Comparison of ENCODE assay signal across 10 mouse cellular contexts in genomic region chr11:102220451-102220850, GRCm38 (mm10). TPM values are rescaled to one million over a fixed set of nuclear protein-coding genes. Genes with fewer than 3 reads are reported as not detected.
DNase-seq lines count a peak whose midpoint lies in the region; ATAC-seq and TF ChIP-seq lines count a peak whose summit lies in the region.
"Had no signal": no experiment of that assay in that cellular context is flagged by ENCODE, and none has a peak within 500 bp of the region (broad histone marks: within the 10 kb centered on the region; RNA-seq: fewer than 3 reads in every experiment).

No protein-coding gene starts in this region.

- peaks cover 24% of the 10 kb centered on the region for H3K4me1 ChIP-seq in forebrain, embryonic 11.5 days (replicated peaks; ENCODE audit: control insufficient read depth, insufficient read depth, low read length)
- H3K4me1 ChIP-seq in forebrain, embryonic 14.5 days (ENCODE audit: control insufficient read depth, insufficient read depth, low read length), result peaks cover 43% of the 10 kb centered on the region
- H3K4me1 ChIP-seq in liver, adult 2 months (ENCODE audit: control insufficient read depth, insufficient read depth, low read length), result peaks cover 58% of the 10 kb centered on the region
- peaks cover 79% of the 10 kb centered on the region for H3K4me1 ChIP-seq in brown adipose tissue, adult 24 weeks (ENCODE audit: control insufficient read depth, insufficient read depth, insufficient read length, low read length)
- peaks cover 86% of the 10 kb centered on the region for H3K4me1 ChIP-seq in limb, embryonic 10.5 days

- peaks cover 17% of the 10 kb centered on the region; the same call in 1 of the 2 replicates for H3K79me2 ChIP-seq in liver, adult 2 months (ENCODE audit: control insufficient read depth, insufficient read depth, low read length)

- no peak for ATAC-seq in forebrain, embryonic 11.5 days (replicated peaks; ENCODE audit: low FRiP score)
- no peak for ATAC-seq in forebrain, embryonic 14.5 days
- ATAC-seq in erythroid progenitor cell, adult 5-6 weeks (replicated peaks; ENCODE audit: low FRiP score, poor library complexity, severe bottlenecking), result no peak
- ATAC-seq: midbrain, embryonic 15.5 days had no signal

- TF ChIP-seq POLR2A in liver, adult 2 months (IDR thresholded peaks at IDR 0.05; ENCODE audit: extremely low read depth, insufficient read depth, low read length), result no peak

- no peaks in the 10 kb centered on the region; the same call in 1 of the 2 replicates for H3K27me3 ChIP-seq in forebrain, embryonic 11.5 days (ENCODE audit: control insufficient read depth, insufficient read depth, low read length)
- H3K27me3 ChIP-seq in forebrain, embryonic 14.5 days (replicated peaks; ENCODE audit: control insufficient read depth, insufficient read depth, low read length), result no peaks in the 10 kb centered on the region
- H3K27me3 ChIP-seq in liver, adult 2 months (ENCODE audit: control insufficient read depth, insufficient read depth, low read length), result no peaks in the 10 kb centered on the region
- H3K27me3 ChIP-seq in limb, embryonic 10.5 days (ENCODE audit: low read depth, poor library complexity, severe bottlenecking), result peaks cover 12% of the 10 kb centered on the region; the same call in 1 of the 2 replicates
- H3K27me3 ChIP-seq: midbrain, embryonic 15.5 days had no signal

- H3K27ac ChIP-seq in forebrain, embryonic 11.5 days (ENCODE audit: low read depth, low read length), result no peak overlapping the region
- no peak overlapping the region for H3K27ac ChIP-seq in forebrain, embryonic 14.5 days (ENCODE audit: low read depth, low read length)
- peak overlapping the region; percentile 91 for H3K27ac ChIP-seq in liver, adult 2 months (replicated peaks; ENCODE audit: insufficient read depth, low read depth, low read length)
- peak overlapping the region; percentile 81 for H3K27ac ChIP-seq in brown adipose tissue, adult 24 weeks (replicated peaks; ENCODE audit: low read depth, low read length)
- 0 out of 2 replicates have a peak overlapping the region, but pooled peaks have one; percentile 84 for H3K27ac ChIP-seq in limb, embryonic 10.5 days
- H3K27ac ChIP-seq: liver, embryonic 14.5 days; midbrain, embryonic 15.5 days had no signal

- DNase-seq in forebrain, embryonic 11.5 days (ENCODE audit: low spot score), result peak; percentile 48
- no peak for DNase-seq in forebrain, embryonic 14.5 days (ENCODE audit: low spot score)
- DNase-seq in liver, adult 2 months (ENCODE audit: extremely low read depth, low read depth, low spot score), result peak; percentile 19
- DNase-seq in liver, result no peak
- no peak for DNase-seq in limb, embryonic 10.5 days (ENCODE audit: low spot score)
- no peak for DNase-seq in kidney, postnatal 14 days

- H3K36me3 ChIP-seq in forebrain, embryonic 11.5 days (ENCODE audit: control insufficient read depth, insufficient read depth, low read length), result no peaks in the 10 kb centered on the region
- peaks cover 43% of the 10 kb centered on the region for H3K36me3 ChIP-seq in forebrain, embryonic 14.5 days (ENCODE audit: control insufficient read depth, insufficient read depth, low read length)
- no peaks in the 10 kb centered on the region for H3K36me3 ChIP-seq in liver, adult 2 months (ENCODE audit: control insufficient read depth, insufficient read depth, low read length)
- peaks cover 8% of the 10 kb centered on the region for H3K36me3 ChIP-seq in limb, embryonic 10.5 days

- 69% methylated on average over 6 of the region's 6 CpGs for WGBS in forebrain, embryonic 11.5 days
- whole genome bisulfite sequencing in forebrain, embryonic 14.5 days, result 60% methylated on average over 6 of the region's 6 CpGs
- WGBS in liver, adult 2 months, result 41% methylated on average over 6 of the region's 6 CpGs
- 61% methylated on average over 6 of the region's 6 CpGs for WGBS in limb, embryonic 10.5 days

- no peak overlapping the region for H3K4me3 ChIP-seq in forebrain, embryonic 11.5 days (ENCODE audit: low read depth, low read length)
- no peak overlapping the region for H3K4me3 ChIP-seq in forebrain, embryonic 14.5 days (ENCODE audit: low read depth, low read length)
- H3K4me3 ChIP-seq in liver, adult 2 months (ENCODE audit: insufficient read depth, low read depth, low read length), result no peak overlapping the region
- no peak overlapping the region for H3K4me3 ChIP-seq in brown adipose tissue, adult 24 weeks (ENCODE audit: insufficient read depth, low read depth, low read length)
- H3K4me3 ChIP-seq in limb, embryonic 10.5 days, result no peak overlapping the region
- H3K4me3 ChIP-seq: midbrain, embryonic 15.5 days had no signal

- H3K4me2 ChIP-seq in forebrain, embryonic 11.5 days (ENCODE audit: low read depth, low read length, severe bottlenecking), result no peak overlapping the region
- H3K4me2 ChIP-seq in forebrain, embryonic 14.5 days (ENCODE audit: low read length), result no peak overlapping the region
- H3K4me2 ChIP-seq: midbrain, embryonic 15.5 days had no signal

- no peak for TF ChIP-seq CTCF in liver, adult 2 months (IDR thresholded peaks at IDR 0.05; ENCODE audit: low read depth, low read length)

- no peaks in the 10 kb centered on the region for H3K9me3 ChIP-seq in forebrain, embryonic 11.5 days (ENCODE audit: control insufficient read depth, low read length)
- no peaks in the 10 kb centered on the region for H3K9me3 ChIP-seq in forebrain, embryonic 14.5 days (replicated peaks; ENCODE audit: control insufficient read depth, low read length)
- no peaks in the 10 kb centered on the region for H3K9me3 ChIP-seq in limb, embryonic 10.5 days (replicated peaks)
- H3K9me3 ChIP-seq: midbrain, embryonic 15.5 days had no signal

- no peak overlapping the region for H3K9ac ChIP-seq in forebrain, embryonic 11.5 days (ENCODE audit: low read length)
- no peak overlapping the region for H3K9ac ChIP-seq in forebrain, embryonic 14.5 days (ENCODE audit: low read length)
- no peak overlapping the region for H3K9ac ChIP-seq in liver, adult 2 months (ENCODE audit: low read depth, low read length)
- H3K9ac ChIP-seq: liver, embryonic 14.5 days; midbrain, embryonic 15.5 days had no signal

RNA-seq across cellular contexts. Expression of gene Hdac5, which starts 9.5 kb away (rescaled TPM):
- 35.0 and 36.8 TPM in 2 replicates for polyA plus RNA-seq in forebrain, embryonic 11.5 days (2014; fragmentation: Nextera tagmentation; extraction: Ambion mirVana)
- 38.9 and 60.6 TPM in 2 replicates for polyA plus RNA-seq in forebrain, embryonic 14.5 days (2014; fragmentation: Nextera tagmentation; extraction: Ambion mirVana)
- 15.9 and 25.0 TPM in 2 replicates for total RNA-seq in liver, adult 2 months (2014; rRNA removed)
- 38.2 and 60.5 TPM in 2 replicates for polyA plus RNA-seq in liver, adult 2 months (2012; rRNA removed)
- polyA plus RNA-seq in brown adipose tissue, adult 24 weeks (2012; ENCODE audit: insufficient read depth, insufficient read length, missing spikeins), result 42.2 and 61.6 TPM in 2 replicates
- polyA plus RNA-seq in limb, embryonic 10.5 days (2016; fragmentation: Nextera tagmentation; extraction: Ambion mirVana), result 36.4 and 50.2 TPM in 2 replicates
- total RNA-seq in erythroid progenitor cell, adult 5-6 weeks (2015; ENCODE audit: low replicate concordance), result 11.9 and 36.9 TPM in 2 replicates
- total RNA-seq in erythroid progenitor cell, adult 5-6 weeks (2017; ENCODE audit: low replicate concordance), result 6.4 and 9.9 TPM in 2 replicates

RNA-seq across cellular contexts. Expression of gene BC030867, which starts 28.2 kb away (rescaled TPM):
- 23.5 and 26.6 TPM in 2 replicates for polyA plus RNA-seq in forebrain, embryonic 11.5 days (2014; fragmentation: Nextera tagmentation; extraction: Ambion mirVana)
- 6.1 and 6.3 TPM in 2 replicates for polyA plus RNA-seq in forebrain, embryonic 14.5 days (2014; fragmentation: Nextera tagmentation; extraction: Ambion mirVana)
- total RNA-seq in liver, adult 2 months (2014; rRNA removed), result 0.27 TPM in 1 of 2 replicates, not detected in the other
- polyA plus RNA-seq in liver, adult 2 months (2012; rRNA removed), result 0.20 and 0.38 TPM in 2 replicates
- not detected in 2 replicates for polyA plus RNA-seq in brown adipose tissue, adult 24 weeks (2012; ENCODE audit: insufficient read depth, insufficient read length, missing spikeins)
- 33.4 and 35.7 TPM in 2 replicates for polyA plus RNA-seq in limb, embryonic 10.5 days (2016; fragmentation: Nextera tagmentation; extraction: Ambion mirVana)
- 26.7 and 30.2 TPM in 2 replicates for total RNA-seq in erythroid progenitor cell, adult 5-6 weeks (2015; ENCODE audit: low replicate concordance)
- 14.4 and 14.5 TPM in 2 replicates for total RNA-seq in erythroid progenitor cell, adult 5-6 weeks (2017; ENCODE audit: low replicate concordance)

RNA-seq across cellular contexts. Expression of gene G6pc3, which starts 31.0 kb away (rescaled TPM):
- polyA plus RNA-seq in forebrain, embryonic 11.5 days (2014; fragmentation: Nextera tagmentation; extraction: Ambion mirVana), result 30.6 and 32.2 TPM in 2 replicates
- 24.6 and 24.8 TPM in 2 replicates for polyA plus RNA-seq in forebrain, embryonic 14.5 days (2014; fragmentation: Nextera tagmentation; extraction: Ambion mirVana)
- 2.8 and 3.6 TPM in 2 replicates for total RNA-seq in liver, adult 2 months (2014; rRNA removed)
- polyA plus RNA-seq in liver, adult 2 months (2012; rRNA removed), result 17.1 and 25.9 TPM in 2 replicates
- 41.4 and 51.7 TPM in 2 replicates for polyA plus RNA-seq in brown adipose tissue, adult 24 weeks (2012; ENCODE audit: insufficient read depth, insufficient read length, missing spikeins)
- polyA plus RNA-seq in limb, embryonic 10.5 days (2016; fragmentation: Nextera tagmentation; extraction: Ambion mirVana), result 41.4 and 41.6 TPM in 2 replicates
- total RNA-seq in erythroid progenitor cell, adult 5-6 weeks (2015; ENCODE audit: low replicate concordance), result 4.0 and 14.3 TPM in 2 replicates
- total RNA-seq in erythroid progenitor cell, adult 5-6 weeks (2017; ENCODE audit: low replicate concordance), result 4.4 and 8.6 TPM in 2 replicates

RNA-seq across cellular contexts. Expression of gene Lsm12, which starts 35.4 kb away (rescaled TPM):
- polyA plus RNA-seq in forebrain, embryonic 11.5 days (2014; fragmentation: Nextera tagmentation; extraction: Ambion mirVana), result 73.2 and 78.7 TPM in 2 replicates
- polyA plus RNA-seq in forebrain, embryonic 14.5 days (2014; fragmentation: Nextera tagmentation; extraction: Ambion mirVana), result 83.1 and 93.7 TPM in 2 replicates
- 11.4 and 14.1 TPM in 2 replicates for total RNA-seq in liver, adult 2 months (2014; rRNA removed)
- 24.3 and 24.5 TPM in 2 replicates for polyA plus RNA-seq in liver, adult 2 months (2012; rRNA removed)
- 93.7 and 101 TPM in 2 replicates for polyA plus RNA-seq in brown adipose tissue, adult 24 weeks (2012; ENCODE audit: insufficient read depth, insufficient read length, missing spikeins)
- polyA plus RNA-seq in limb, embryonic 10.5 days (2016; fragmentation: Nextera tagmentation; extraction: Ambion mirVana), result 125 and 146 TPM in 2 replicates
- total RNA-seq in erythroid progenitor cell, adult 5-6 weeks (2015; ENCODE audit: low replicate concordance), result 60.8 and 82.5 TPM in 2 replicates
- 28.0 and 39.7 TPM in 2 replicates for total RNA-seq in erythroid progenitor cell, adult 5-6 weeks (2017; ENCODE audit: low replicate concordance)

RNA-seq across cellular contexts. Expression of gene Asb16, which starts 48.1 kb away (rescaled TPM):
- polyA plus RNA-seq in forebrain, embryonic 11.5 days (2014; fragmentation: Nextera tagmentation; extraction: Ambion mirVana), result not detected in 2 replicates
- not detected in 2 replicates for polyA plus RNA-seq in forebrain, embryonic 14.5 days (2014; fragmentation: Nextera tagmentation; extraction: Ambion mirVana)
- total RNA-seq in liver, adult 2 months (2014; rRNA removed), result 0.09 TPM in 1 of 2 replicates, not detected in the other
- 0.16 and 0.20 TPM in 2 replicates for polyA plus RNA-seq in liver, adult 2 months (2012; rRNA removed)
- 0.48 and 1.0 TPM in 2 replicates for polyA plus RNA-seq in brown adipose tissue, adult 24 weeks (2012; ENCODE audit: insufficient read depth, insufficient read length, missing spikeins)
- polyA plus RNA-seq in limb, embryonic 10.5 days (2016; fragmentation: Nextera tagmentation; extraction: Ambion mirVana), result 0.06 and 0.08 TPM in 2 replicates
- not detected in 2 replicates for total RNA-seq in erythroid progenitor cell, adult 5-6 weeks (2015; ENCODE audit: low replicate concordance)
- total RNA-seq in erythroid progenitor cell, adult 5-6 weeks (2017; ENCODE audit: low replicate concordance), result not detected in 2 replicates

Comparison
In these comparisons a context has a peak if more than half of its experiments do, and no peak if none do; other contexts are left out.
1. DNase-seq: peak in forebrain, embryonic 11.5 days (single experiment) and liver, adult 2 months (single experiment); none in forebrain, embryonic 14.5 days (single experiment), liver (single experiment), limb, embryonic 10.5 days (single experiment) and kidney, postnatal 14 days (single experiment).
2. H3K27ac ChIP-seq: peak in liver, adult 2 months (single experiment), brown adipose tissue, adult 24 weeks (single experiment) and limb, embryonic 10.5 days (single experiment); none in forebrain, embryonic 11.5 days (single experiment) and forebrain, embryonic 14.5 days (single experiment).